Mouse (Mus musculus) liver, embryonic 13.5 days (tissue): Measurements from ENCODE around the gene Rragd. TPM values are rescaled to one million over a fixed set of nuclear protein-coding genes. Genes with fewer than 3 reads are reported as not detected.
"Not testable (repeated sequence)": the region's sequence is repeated elsewhere in the genome, so short reads cannot be mapped to it uniquely, and the experiment has no call there.

Source experiments
- ATAC-seq: fragments of 200-750 bp; cut with Nextera tagmentation; 2 replicates; pipeline ENCODE4 v1.8.0; 2017; ENCODE audit warnings: low read depth, mild to moderate bottlenecking, moderate number of reproducible peaks, moderate library complexity
- DNase-seq: peaks from one replicate; pipeline ENCODE4 v3.0.0; 2022
- H3K27ac ChIP-seq: fragments of 300-500 bp; sonication (generic); 2 replicates; pipeline ENCODE4 v1.5.1; 2015; ENCODE audit warnings: moderate library complexity, mild to moderate bottlenecking, inconsistent platforms
- H3K27me3 ChIP-seq: fragments of 300-500 bp; sonication (generic); 2 replicates; pipeline ENCODE4 v1.6.1; 2015; ENCODE audit warnings: mild to moderate bottlenecking, inconsistent platforms
- H3K36me3 ChIP-seq: fragments of 300-500 bp; sonication (generic); 2 replicates; pipeline ENCODE4 v1.6.1; 2015; ENCODE audit warnings: mild to moderate bottlenecking, inconsistent platforms
- H3K4me1 ChIP-seq: fragments of 300-500 bp; sonication (generic); replicated peaks from 2 replicates; pipeline ENCODE4 v1.6.1; 2015; ENCODE audit warnings: inconsistent platforms
- H3K4me2 ChIP-seq: fragments of 300-500 bp; sonication (generic); 2 replicates; pipeline ENCODE4 v1.6.1; 2015; ENCODE audit warnings: inconsistent platforms, mild to moderate bottlenecking, moderate library complexity
- H3K4me3 ChIP-seq: fragments of 300-500 bp; sonication (generic); replicated peaks from 2 replicates; pipeline ENCODE4 v1.5.1; 2015; ENCODE audit warnings: mild to moderate bottlenecking, inconsistent platforms
- H3K9ac ChIP-seq: fragments of 300-500 bp; sonication (generic); 2 replicates; pipeline ENCODE4 v1.6.1; 2015; ENCODE audit warnings: mild to moderate bottlenecking, inconsistent platforms
- H3K9me3 ChIP-seq: fragments of 300-500 bp; sonication (generic); replicated peaks from 2 replicates; pipeline ENCODE4 v1.6.1; 2016; ENCODE audit warnings: inconsistent platforms
- WGBS: fragments of 180-500 bp; shearing (Covaris S2); methylation state at CpG from one replicate; pipeline ENCODE4 v1.1.7; 2015; ENCODE audit not compliant: insufficient replicate concordance; 5-methylcytosine and 5-hydroxymethylcytosine counted together
- polyA plus RNA-seq: library from polyadenylated mRNA; unstranded; fragments of >200 nt; fragmentation: Nextera tagmentation; extraction: Ambion mirVana; gene quantifications from 2 replicates; pipeline ENCODE4 v1.2.1, GENCODE M21; 2015

Rragd gene
- polyA plus RNA-seq, 1 experiment from 2014 or later: 3.6 TPM

DNA sequence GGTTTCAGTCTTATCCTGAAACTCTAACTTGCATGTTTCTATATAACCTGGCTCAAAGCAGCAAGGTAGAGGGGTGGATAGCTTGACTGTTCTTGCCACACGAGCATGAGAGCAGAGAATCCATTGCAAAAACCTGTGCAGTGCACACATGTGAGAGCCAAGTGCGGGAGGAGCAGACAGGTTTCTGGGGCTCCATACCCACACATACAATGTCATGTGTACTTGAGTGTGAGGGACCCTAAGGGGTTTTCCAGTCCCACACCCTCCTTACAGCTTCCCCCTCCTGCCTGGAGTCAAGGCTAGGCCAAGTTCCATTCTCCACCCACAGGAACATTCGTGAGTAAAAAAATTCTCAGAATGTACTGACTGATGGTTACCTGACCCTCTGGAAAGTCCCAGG is 21.4 kb upstream of the Rragd start:
- H3K27me3 ChIP-seq: 0 out of 2 replicates have a peak, but pooled peaks cover 3% of the 10 kb centered on the region
- no peak overlapping the region for H3K4me2 ChIP-seq
- DNase-seq (no peak), ATAC-seq (no peak)
- H3K4me1 ChIP-seq: peaks cover 9% of the 10 kb centered on the region; the same call in 1 of the 2 replicates
- no peak overlapping the region for H3K9ac ChIP-seq
- H3K27ac ChIP-seq: no peak overlapping the region
- H3K9me3 ChIP-seq: no peaks in the 10 kb centered on the region
- H3K36me3 ChIP-seq: no peaks in the 10 kb centered on the region
- H3K4me3 ChIP-seq: no peak overlapping the region
- WGBS: 55% methylated on average over 3 of the region's 3 CpGs

DNA sequence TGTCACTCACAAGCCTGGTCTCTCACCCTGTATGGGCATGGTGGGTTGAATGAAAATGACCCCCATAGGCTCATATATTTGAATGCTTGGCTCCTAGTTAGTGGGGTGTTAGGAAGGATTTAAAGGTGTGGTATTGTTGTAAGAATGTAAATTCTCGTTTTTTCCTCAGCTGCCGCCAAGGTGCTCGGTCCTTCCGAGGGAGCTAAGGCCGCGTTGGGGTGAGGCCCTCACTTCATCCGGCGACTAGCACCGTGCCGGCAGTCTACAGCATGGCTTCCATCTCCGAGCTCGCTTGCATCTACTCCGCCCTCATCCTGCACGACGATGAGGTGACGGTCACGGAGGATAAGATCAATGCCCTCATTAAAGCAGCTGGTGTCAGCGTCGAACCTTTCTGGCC is 18.2 kb upstream of the Rragd start:
- not testable (repeated sequence) for H3K4me1 ChIP-seq, H3K4me3 ChIP-seq, H3K27me3 ChIP-seq, H3K36me3 ChIP-seq, ATAC-seq, H3K4me2 ChIP-seq, DNase-seq, H3K9ac ChIP-seq, H3K9me3 ChIP-seq, H3K27ac ChIP-seq
- 75% methylated on average over 19 of the region's 19 CpGs for WGBS

DNA sequence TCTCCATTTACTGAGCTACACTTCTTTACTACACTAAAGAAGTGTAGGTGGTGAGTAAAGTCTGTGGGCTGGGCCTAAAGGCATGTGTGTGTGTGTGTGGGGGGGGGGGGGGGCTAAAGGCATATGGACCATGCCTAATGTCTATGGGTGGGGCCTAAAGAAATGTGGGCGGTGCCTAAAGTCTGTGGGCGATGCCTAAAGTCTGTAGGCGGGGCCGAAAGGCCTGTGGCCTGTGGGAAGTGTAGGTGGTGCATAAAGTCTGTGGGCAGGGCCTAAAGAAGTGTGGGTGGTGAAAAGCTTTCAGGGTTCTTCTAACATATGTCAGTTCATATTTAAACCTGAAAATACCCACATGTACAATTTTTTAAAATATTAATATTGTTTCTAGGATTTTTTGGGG is 5.5 kb upstream of the Rragd start:
- DNase-seq (no peak), ATAC-seq (peak; percentile 43; the same call in 1 of the 2 replicates)
- no peaks in the 10 kb centered on the region for H3K36me3 ChIP-seq
- no peak overlapping the region for H3K4me2 ChIP-seq
- H3K9me3 ChIP-seq: 0 out of 2 replicates have a peak, but pooled peaks cover 3% of the 10 kb centered on the region
- no peak overlapping the region for H3K9ac ChIP-seq
- 67% methylated on average over 4 of the region's 4 CpGs for WGBS
- no peak overlapping the region for H3K4me3 ChIP-seq
- peaks cover 28% of the 10 kb centered on the region for H3K4me1 ChIP-seq
- no peak overlapping the region for H3K27ac ChIP-seq
- peaks cover 30% of the 10 kb centered on the region for H3K27me3 ChIP-seq

DNA sequence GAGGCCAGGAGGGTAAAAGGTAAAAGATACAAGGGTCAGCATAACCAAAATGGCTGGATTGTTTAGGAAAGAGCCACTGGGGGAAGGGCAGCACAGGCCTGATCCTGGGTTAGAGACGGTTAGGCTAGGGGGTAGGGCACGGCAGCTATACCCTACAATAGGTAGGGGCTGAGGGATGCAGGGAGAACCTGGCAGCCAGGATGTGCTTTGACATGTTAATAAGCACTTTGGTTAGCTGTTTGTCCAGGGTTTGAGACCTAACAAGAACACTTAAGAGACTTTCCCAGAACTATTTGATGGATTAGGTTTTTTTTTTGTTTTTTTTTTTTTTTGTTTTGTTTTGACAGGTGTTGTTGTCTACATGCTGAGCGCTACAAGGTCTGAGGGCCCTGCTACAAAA is 2.8 kb upstream of the Rragd start:
- H3K36me3 ChIP-seq: no peaks in the 10 kb centered on the region
- 78% methylated on average over 3 of the region's 3 CpGs for WGBS
- DNase-seq: no peak
- H3K4me1 ChIP-seq: peaks cover 55% of the 10 kb centered on the region
- H3K4me3 ChIP-seq: no peak overlapping the region
- H3K9ac ChIP-seq: no peak overlapping the region
- no peak for ATAC-seq
- H3K4me2 ChIP-seq: no peak overlapping the region
- H3K27ac ChIP-seq: 0 out of 2 replicates have a peak overlapping the region, but pooled peaks have one; percentile 15
- H3K9me3 ChIP-seq: no peaks in the 10 kb centered on the region
- H3K27me3 ChIP-seq: peaks cover 57% of the 10 kb centered on the region

DNA sequence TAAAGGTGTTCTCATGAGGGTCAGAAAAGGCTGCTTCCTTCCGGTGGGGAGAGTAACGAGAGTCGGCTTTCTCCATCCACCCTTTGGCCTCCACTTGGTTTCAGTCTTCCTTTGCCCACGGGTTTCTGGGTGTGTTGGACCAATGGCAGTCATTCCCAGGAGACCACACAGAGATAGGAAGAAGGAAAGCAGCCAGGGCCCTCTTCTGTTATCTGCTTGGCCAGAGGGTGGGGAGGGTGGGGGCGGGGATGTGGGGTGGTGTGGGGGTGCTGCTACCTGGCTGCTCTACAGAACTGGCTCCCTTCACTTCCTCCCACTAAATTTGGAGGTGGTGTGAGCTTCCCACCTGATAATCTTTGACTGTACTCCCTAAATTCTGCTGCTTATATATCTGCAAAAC is 1.2 kb upstream of the Rragd start:
- H3K4me1 ChIP-seq: peaks cover 70% of the 10 kb centered on the region
- H3K36me3 ChIP-seq: no peaks in the 10 kb centered on the region
- peak overlapping the region; percentile 79; the same call in 1 of the 2 replicates for H3K9ac ChIP-seq
- H3K9me3 ChIP-seq: no peaks in the 10 kb centered on the region; the same call in 1 of the 2 replicates
- ATAC-seq: peak; percentile 53
- WGBS: 3% methylated on average over 5 of the region's 5 CpGs
- peaks cover 71% of the 10 kb centered on the region for H3K27me3 ChIP-seq
- no peak for DNase-seq
- no peak overlapping the region for H3K27ac ChIP-seq
- peak overlapping the region; percentile 98 for H3K4me2 ChIP-seq
- H3K4me3 ChIP-seq: peak overlapping the region; percentile 71

DNA sequence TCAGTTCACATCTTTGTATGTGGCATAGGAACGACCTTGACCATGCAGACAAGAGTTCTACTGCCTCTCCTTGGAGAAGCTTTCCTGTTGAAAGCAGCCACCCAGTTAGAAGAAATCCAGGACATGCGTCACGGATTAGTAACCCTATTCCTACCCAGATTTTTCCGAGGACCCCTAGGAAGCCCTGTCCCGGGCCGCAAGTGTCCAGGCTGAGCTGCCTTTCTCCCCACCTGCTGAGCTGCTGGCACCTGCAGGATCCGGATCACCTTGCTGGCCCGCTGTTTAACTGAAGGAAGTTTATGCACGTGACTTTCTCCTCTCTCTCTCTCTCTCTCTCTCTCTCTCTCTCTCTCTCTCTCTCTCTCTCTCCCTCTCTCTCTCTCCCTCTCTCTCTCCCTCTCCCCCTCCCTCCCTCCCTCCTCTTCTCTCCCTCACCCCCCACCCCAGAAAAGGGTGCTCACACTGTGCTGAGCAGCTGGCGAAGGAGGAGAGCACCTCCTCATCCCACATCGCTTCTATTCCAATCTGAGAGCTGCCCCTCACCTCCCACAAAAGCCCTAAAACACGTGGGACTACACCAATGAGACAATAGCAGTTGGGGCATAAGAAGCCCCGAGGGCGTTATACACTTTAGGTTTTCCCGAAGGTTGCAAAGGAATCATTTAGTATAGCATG is 659 bp upstream of the Rragd start:
- DNase-seq (no peak), ATAC-seq (no peak)
- Histone ChIP-seq H3K9ac (peak overlapping the region; percentile 79), H3K4me3 (peak overlapping the region; percentile 71), H3K27me3 (peaks cover 71% of the 10 kb centered on the region), H3K27ac (no peak overlapping the region), H3K9me3 (no peaks in the 10 kb centered on the region; the same call in 1 of the 2 replicates), H3K4me1 (peaks cover 75% of the 10 kb centered on the region), H3K36me3 (no peaks in the 10 kb centered on the region), H3K4me2 (peak overlapping the region; percentile 98)
- WGBS: 3% methylated on average over 15 of the region's 15 CpGs

DNA sequence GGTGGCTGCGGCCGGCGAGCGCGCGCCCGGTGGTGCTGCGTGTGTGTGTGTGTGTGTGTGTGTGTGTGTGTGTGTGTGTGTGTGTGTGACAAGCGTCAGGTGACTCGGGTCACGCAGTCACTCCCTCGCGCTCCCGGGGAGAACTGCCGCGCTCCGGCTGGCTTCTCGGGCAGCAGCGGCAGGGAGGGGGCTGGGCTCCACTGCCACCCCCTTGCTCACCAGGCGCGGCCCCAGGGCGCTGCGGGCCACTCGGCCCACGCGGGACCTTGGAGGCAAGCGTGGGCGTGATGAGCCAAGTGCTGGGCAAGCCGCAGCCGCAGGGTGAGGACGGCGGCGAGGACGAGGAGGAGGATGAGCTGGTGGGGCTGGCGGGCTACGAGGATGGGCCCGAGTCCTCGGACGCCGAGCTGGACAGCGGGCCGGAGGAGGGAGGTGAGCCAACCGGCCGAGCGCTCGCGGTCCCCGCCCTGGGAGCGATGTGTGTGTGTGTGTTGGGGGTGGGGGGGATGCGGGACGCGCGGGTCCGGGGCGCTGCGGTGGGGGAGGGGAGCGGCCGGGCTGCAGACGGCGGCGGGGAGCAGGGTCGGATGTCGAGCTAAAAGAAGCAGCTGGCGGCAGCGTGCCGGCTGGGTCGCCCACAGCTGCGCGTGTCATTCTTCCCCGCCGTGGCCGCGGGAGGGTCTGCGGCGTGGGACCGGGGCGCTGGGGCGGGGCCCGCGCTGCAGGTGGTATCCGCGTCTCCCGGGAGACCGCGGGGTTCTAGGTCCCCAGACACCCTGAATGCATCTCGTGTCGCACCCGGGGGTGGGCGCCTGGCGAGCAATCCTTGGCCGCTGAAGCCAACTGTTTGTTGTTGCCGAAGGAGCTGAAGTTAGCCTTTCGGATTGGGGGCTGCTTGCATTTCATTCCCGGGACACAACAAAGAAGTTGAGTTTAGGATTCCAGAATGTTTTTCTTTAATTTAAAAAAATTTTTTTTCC is 629 bp downstream of the Rragd start:
- Histone ChIP-seq H3K9me3 (no peaks in the 10 kb centered on the region; the same call in 1 of the 2 replicates), H3K36me3 (no peaks in the 10 kb centered on the region), H3K27me3 (peaks cover 71% of the 10 kb centered on the region), H3K9ac (peak overlapping the region; percentile 79), H3K4me2 (peak overlapping the region; percentile 98), H3K4me3 (peak overlapping the region; percentile 71), H3K27ac (peak overlapping the region; percentile 48), H3K4me1 (peaks cover 86% of the 10 kb centered on the region)
- under 1% methylated on average over 72 of the region's 94 CpGs for WGBS
- no peak for ATAC-seq
- DNase-seq: peak; percentile 45

DNA sequence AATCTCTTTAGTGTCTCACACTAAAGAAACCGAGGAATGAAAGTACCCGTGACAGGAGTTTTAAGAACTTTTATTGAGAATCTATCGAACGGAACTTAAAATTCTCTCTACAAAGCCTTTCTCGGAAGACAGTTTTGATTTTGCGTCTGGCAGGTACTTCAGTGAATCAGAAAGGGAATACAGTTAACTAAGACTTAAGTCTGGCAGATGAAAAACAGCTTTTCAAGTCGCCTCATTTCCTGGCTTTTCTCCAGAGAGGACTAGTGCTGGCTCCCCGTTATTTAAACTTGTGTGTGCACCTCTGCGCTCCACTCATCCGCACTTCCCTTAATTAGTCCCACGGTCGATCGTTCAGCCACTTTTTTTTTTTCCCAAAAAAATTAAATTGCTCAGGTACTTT is 1.4 kb downstream of the Rragd start:
- peak overlapping the region; percentile 79 for H3K9ac ChIP-seq
- H3K27me3 ChIP-seq: peaks cover 71% of the 10 kb centered on the region
- peaks cover 87% of the 10 kb centered on the region for H3K4me1 ChIP-seq
- no peak overlapping the region; the same call in 1 of the 2 replicates for H3K27ac ChIP-seq
- no peaks in the 10 kb centered on the region for H3K36me3 ChIP-seq
- 4% methylated on average over 13 of the region's 13 CpGs for WGBS
- no peak for DNase-seq
- H3K4me2 ChIP-seq: peak overlapping the region; percentile 98
- H3K4me3 ChIP-seq: peak overlapping the region; percentile 71
- ATAC-seq: no peak
- no peaks in the 10 kb centered on the region; the same call in 1 of the 2 replicates for H3K9me3 ChIP-seq

DNA sequence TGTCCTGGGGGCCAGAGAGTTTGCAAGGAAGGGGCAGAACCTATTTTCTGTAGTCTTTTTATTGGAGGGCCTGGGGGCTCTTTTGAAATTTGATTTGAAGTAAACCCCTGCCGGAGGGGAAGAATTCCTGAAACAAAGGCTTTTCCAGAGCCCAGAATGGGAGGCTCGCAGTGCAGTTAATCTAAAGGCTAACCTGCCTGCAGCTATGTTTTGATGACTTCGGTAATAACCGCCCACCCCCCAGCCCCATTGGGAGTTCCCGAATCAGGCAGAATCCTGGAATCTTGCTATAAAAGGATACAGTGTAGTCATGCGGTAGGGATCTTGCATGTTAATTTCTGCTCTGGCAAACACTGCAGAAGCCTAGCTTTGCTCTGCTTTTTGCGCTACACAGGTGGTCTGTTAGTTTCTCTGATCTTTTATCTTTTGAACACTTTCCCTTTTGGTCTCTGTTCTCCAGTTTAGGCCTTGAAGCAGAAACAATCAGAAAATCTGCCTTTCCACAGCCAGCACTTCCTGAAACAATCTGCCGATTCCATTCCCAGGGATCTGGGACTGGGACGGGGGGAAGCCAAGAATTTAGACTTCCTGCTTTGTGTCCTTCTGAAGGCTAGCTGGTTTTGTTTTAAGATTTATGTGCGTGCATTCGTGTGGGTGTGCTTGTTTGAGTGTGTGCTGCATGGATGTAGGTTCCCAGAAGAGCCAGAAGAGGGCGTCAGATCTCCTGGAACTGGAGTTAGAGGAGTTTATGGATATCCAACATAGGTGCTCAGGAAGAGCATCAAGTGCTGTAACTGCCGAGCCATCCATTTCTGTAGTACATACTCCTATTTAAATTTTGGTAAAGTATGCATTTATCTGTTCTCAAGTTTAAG is 2.2 kb downstream of the Rragd start:
- Histone ChIP-seq H3K27me3 (peaks cover 64% of the 10 kb centered on the region), H3K36me3 (no peaks in the 10 kb centered on the region), H3K9me3 (no peaks in the 10 kb centered on the region; the same call in 1 of the 2 replicates), H3K27ac (peak overlapping the region; percentile 94; the same call in 1 of the 2 replicates), H3K4me3 (peak overlapping the region; percentile 71), H3K9ac (peak overlapping the region; percentile 79), H3K4me1 (peaks cover 82% of the 10 kb centered on the region), H3K4me2 (peak overlapping the region; percentile 98)
- WGBS: 28% methylated on average over 13 of the region's 13 CpGs
- ATAC-seq (no peak), DNase-seq (no peak)

DNA sequence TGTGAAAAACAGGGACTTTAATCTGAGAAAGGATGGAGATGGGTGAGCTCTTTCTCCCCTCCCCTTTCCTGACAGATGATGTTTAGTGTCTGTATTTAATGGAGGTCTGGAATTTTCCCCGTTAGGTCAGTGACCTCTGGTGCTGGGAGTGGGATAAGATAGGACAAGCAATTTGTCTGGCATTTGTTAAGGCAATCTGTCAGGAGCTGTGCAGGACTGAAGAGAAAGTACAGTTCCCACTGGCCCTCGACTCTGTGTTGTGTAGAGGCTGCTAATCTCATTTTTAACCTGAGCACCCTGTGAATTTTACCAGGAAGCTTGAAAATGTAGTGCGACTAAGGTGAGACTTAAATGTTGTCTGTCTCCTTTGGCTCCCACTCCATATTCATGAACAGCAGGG is 2.8 kb downstream of the Rragd start:
- H3K4me3 ChIP-seq: peak overlapping the region; percentile 71
- no peaks in the 10 kb centered on the region; the same call in 1 of the 2 replicates for H3K9me3 ChIP-seq
- H3K9ac ChIP-seq: peak overlapping the region; percentile 70
- H3K36me3 ChIP-seq: no peaks in the 10 kb centered on the region
- peak overlapping the region; percentile 94 for H3K27ac ChIP-seq
- peaks cover 57% of the 10 kb centered on the region for H3K27me3 ChIP-seq
- H3K4me2 ChIP-seq: peak overlapping the region; percentile 98
- WGBS: 20% methylated on average over 3 of the region's 3 CpGs
- DNase-seq (no peak), ATAC-seq (no peak)
- H3K4me1 ChIP-seq: peaks cover 82% of the 10 kb centered on the region
